Mouse (Mus musculus) forebrain, embryonic 11.5 days (tissue): Measurements from ENCODE around the gene Bhlhe40. TPM values are rescaled to one million over a fixed set of nuclear protein-coding genes. Genes with fewer than 3 reads are reported as not detected.

Experiments used
- ATAC-seq: fragments of 200-750 bp; cut with Nextera tagmentation; replicated peaks from 2 replicates; pipeline ENCODE4 v1.8.0; 2017; ENCODE audit warnings: moderate TSS enrichment; ENCODE audit not compliant: low FRiP score
- DNase-seq: peaks from one replicate; pipeline ENCODE4 v3.0.0-alpha.2; 2017; ENCODE audit warnings: low spot score
- H3K27ac ChIP-seq: fragments of 300-500 bp; sonication (generic); 2 replicates; pipeline ENCODE4 v1.5.1; 2014; ENCODE audit warnings: low read depth, low read length
- H3K27me3 ChIP-seq: fragments of 300-500 bp; sonication (generic); 2 replicates; pipeline ENCODE4 v1.6.1; 2014; ENCODE audit warnings: mild to moderate bottlenecking, low read length, mixed read lengths; ENCODE audit not compliant: control insufficient read depth, insufficient read depth
- H3K36me3 ChIP-seq: fragments of 300-500 bp; sonication (generic); 2 replicates; pipeline ENCODE4 v1.6.1; 2014; ENCODE audit warnings: mild to moderate bottlenecking, low read length, moderate library complexity, mixed read lengths; ENCODE audit not compliant: control insufficient read depth, insufficient read depth
- H3K4me1 ChIP-seq: fragments of 300-500 bp; sonication (generic); replicated peaks from 2 replicates; pipeline ENCODE4 v1.6.1; 2014; ENCODE audit warnings: low read length, mixed read lengths; ENCODE audit not compliant: control insufficient read depth, insufficient read depth
- H3K4me2 ChIP-seq: fragments of 300-500 bp; sonication (generic); 2 replicates; pipeline ENCODE4 v1.6.1; 2014; ENCODE audit warnings: low read depth, mild to moderate bottlenecking, low read length, moderate library complexity, mixed read lengths; ENCODE audit not compliant: severe bottlenecking
- H3K4me3 ChIP-seq: fragments of 300-500 bp; sonication (generic); 2 replicates; pipeline ENCODE4 v1.5.1; 2014; ENCODE audit warnings: low read depth, low read length
- H3K9ac ChIP-seq: fragments of 300-500 bp; sonication (generic); 2 replicates; pipeline ENCODE4 v1.6.1; 2014; ENCODE audit warnings: low read length
- H3K9me3 ChIP-seq: fragments of 300-500 bp; sonication (generic); 2 replicates; pipeline ENCODE4 v1.6.1; 2016; ENCODE audit warnings: low read length, mixed read lengths; ENCODE audit not compliant: control insufficient read depth
- WGBS: fragments of 180-500 bp; shearing (Covaris S2); extraction: QIAGEN DNeasy Blood & Tissue Kit; methylation state at CpG from one replicate; pipeline ENCODE4 v1.1.7; 2014; 5-methylcytosine and 5-hydroxymethylcytosine counted together
- polyA plus RNA-seq: library from polyadenylated mRNA; unstranded; fragments of >200 nt; fragmentation: Nextera tagmentation; extraction: Ambion mirVana; gene quantifications from 2 replicates; pipeline ENCODE4 v1.2.1, GENCODE M21; 2014

Bhlhe40 gene
- polyA plus RNA-seq, 1 experiment from 2014 or later: 6.9 TPM

DNA sequence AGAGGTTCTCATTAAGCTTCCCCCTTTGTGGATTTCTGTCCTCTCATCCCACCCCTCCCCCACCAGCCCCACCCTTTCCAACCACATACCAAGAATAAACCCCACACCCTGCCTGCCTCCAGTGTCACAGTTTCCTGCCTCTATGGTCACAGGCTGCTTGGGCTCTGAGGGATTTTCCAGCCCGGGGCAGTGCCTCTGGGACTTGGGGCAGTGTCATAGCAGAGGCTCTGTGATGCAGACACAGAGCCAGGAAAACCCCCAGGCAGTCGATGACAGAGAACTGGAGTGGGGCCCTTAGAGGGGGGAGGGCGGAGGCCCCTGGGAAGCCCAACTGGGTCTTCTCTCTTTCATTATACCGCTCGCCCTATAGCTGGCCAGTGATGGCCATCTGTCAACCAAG is 27.9 kb downstream of the Bhlhe40 start:
- Histone ChIP-seq H3K27ac (no peak overlapping the region), H3K4me2 (no peak overlapping the region), H3K4me3 (no peak overlapping the region), H3K9me3 (no peaks in the 10 kb centered on the region), H3K9ac (no peak overlapping the region), H3K27me3 (no peaks in the 10 kb centered on the region), H3K36me3 (no peaks in the 10 kb centered on the region), H3K4me1 (no peaks in the 10 kb centered on the region)
- ATAC-seq: 0 out of 2 replicates have a peak, but pooled peaks have one; percentile 21
- DNase-seq: no peak
- 77% methylated on average over 5 of the region's 5 CpGs for WGBS

DNA sequence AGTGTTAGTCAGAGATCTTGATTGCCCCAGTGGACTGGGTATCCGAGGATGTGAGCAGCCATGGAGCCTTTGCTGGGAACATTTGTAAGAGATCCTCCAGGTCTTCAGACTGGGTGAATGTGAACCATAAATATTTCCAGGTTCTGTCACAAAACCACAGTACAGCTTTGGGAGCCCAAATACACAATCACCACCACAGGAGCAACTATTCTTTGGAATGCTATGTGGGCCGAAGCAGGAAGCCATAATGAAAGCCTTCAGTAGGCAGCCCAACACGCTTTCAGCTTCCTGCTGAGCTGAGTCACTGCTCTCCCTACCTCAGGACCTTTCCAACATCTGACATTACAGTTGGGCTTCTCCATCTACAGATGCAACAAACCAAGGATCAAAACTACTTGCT is 32.6 kb downstream of the Bhlhe40 start:
- H3K9ac ChIP-seq: no peak overlapping the region
- H3K9me3 ChIP-seq: no peaks in the 10 kb centered on the region
- H3K27ac ChIP-seq: no peak overlapping the region
- H3K4me1 ChIP-seq: no peaks in the 10 kb centered on the region; the same call in 1 of the 2 replicates
- H3K4me3 ChIP-seq: no peak overlapping the region
- no peak overlapping the region for H3K4me2 ChIP-seq
- no peak for ATAC-seq
- 74% methylated on average over 3 of the region's 3 CpGs for whole genome bisulfite sequencing
- no peak for DNase-seq
- no peaks in the 10 kb centered on the region for H3K27me3 ChIP-seq
- no peaks in the 10 kb centered on the region for H3K36me3 ChIP-seq

DNA sequence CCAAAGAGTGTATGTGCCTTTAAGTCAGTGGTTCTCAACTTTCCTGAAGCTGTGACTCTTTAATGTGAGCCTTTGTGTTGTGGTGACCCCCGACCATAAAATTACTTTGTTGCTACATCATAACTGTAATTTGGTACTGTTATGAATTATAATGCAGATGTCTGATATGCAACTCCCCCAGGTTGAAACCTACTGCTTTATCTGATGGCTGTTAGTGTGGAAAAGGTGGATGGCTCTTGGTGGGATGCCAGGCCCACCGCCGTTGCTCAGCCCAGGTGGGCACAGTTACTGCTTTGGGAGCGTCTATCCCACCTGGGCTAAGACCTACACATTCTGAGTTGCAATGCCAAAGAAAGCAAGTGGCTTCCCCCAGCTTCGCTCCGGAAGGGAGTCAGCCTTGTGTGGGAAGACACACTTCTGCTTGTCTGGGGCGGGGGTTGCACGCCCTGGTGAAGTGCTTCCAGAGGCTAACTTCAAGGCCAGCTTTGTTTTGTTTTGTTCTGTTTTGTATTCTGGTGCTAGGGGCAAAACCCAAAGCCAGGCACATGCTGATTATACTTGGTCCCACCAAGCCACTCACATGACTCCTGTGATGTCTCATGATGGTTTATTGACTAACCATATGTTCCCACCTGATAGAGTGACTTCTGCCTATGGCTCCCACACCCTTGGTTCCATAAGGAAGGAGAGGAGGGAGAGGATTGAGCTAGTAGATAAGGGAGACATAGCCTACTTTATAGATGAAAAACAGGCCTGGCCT is 34.7 kb downstream of the Bhlhe40 start:
- Histone ChIP-seq H3K27ac (no peak overlapping the region), H3K4me1 (peaks cover 2% of the 10 kb centered on the region; the same call in 1 of the 2 replicates), H3K27me3 (no peaks in the 10 kb centered on the region), H3K9me3 (no peaks in the 10 kb centered on the region), H3K9ac (no peak overlapping the region), H3K4me2 (no peak overlapping the region), H3K36me3 (no peaks in the 10 kb centered on the region), H3K4me3 (no peak overlapping the region)
- ATAC-seq: no peak
- no peak for DNase-seq
- 93% methylated on average over 8 of the region's 8 CpGs for WGBS

DNA sequence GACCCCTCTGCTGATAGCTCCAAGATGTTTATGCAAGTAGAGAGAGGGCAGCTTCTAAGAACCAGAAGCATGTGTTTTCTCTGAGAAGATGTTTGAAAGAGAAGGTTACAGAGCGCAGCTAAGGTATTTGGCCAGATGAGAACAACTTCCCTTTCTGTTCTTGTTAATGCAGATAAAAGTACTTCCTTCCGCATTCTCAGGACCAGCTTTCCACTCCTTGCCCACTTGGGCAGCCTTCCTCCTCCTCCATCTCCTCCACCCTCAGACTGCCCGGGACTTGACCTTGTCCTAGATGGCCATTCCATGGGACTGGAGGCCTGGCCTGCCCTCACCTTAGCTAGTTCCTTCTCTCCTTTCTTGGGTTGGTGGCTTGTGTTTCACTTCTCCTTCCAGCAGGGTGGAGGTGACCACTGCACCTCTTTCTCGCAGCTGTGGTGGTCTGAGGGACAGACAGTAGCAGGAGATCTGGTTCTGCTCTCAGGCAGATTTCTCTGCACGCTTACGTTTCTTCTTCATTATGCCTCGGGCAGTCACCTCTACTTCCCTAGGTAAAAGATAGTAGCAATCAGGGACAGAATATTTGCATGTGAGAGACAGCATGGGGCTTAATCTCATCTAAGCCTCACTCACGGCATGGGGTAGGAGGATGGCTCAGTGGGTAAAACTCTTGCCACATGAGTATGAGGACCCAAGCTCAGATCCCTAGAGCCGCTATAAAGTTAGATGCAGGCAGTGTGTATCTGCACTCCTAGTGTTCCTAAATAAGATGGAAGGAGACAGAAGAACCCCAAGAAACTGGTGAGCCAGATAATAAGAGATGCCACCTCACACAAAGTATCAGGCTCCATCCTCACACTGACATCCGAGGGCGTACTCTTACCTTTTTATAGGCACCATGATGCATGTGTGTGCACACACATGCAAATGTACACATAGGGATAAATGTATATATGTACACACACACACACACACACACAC is 35.7 kb downstream of the Bhlhe40 start:
- no peaks in the 10 kb centered on the region for H3K9me3 ChIP-seq

DNA sequence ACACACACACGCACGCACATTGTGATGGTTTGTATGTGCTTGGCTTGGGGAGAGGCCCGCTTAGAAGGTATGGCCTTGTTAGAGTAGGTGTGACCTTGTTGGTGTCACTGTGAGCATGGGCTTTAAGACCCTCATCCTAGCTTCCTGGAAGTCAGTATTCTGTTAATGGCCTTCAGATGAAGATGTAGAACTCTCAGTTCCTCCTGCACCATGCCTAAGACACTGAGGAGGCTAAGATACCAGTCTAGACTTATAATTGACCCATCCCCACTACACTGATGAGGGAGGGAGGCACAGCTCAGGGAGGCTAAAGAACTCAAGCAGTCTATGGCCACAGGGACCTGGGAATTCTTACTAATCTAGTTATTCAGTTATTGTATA is 36.4 kb downstream of the Bhlhe40 start:
- H3K4me3 ChIP-seq: no peak overlapping the region
- no peak overlapping the region for H3K27ac ChIP-seq
- no peaks in the 10 kb centered on the region for H3K27me3 ChIP-seq
- 90% methylated on average over 3 of the region's 3 CpGs for WGBS
- H3K9me3 ChIP-seq: no peaks in the 10 kb centered on the region
- DNase-seq (no peak), ATAC-seq (no peak)
- no peaks in the 10 kb centered on the region for H3K36me3 ChIP-seq
- H3K9ac ChIP-seq: no peak overlapping the region
- peaks cover 5% of the 10 kb centered on the region; the same call in 1 of the 2 replicates for H3K4me1 ChIP-seq
- no peak overlapping the region for H3K4me2 ChIP-seq

More for the DNA sequence above, 35.7 kb downstream of the Bhlhe40 start:
- Histone ChIP-seq H3K4me1 (peaks cover 5% of the 10 kb centered on the region; the same call in 1 of the 2 replicates), H3K9ac (no peak overlapping the region), H3K27ac (no peak overlapping the region), H3K4me3 (no peak overlapping the region), H3K27me3 (no peaks in the 10 kb centered on the region), H3K36me3 (no peaks in the 10 kb centered on the region), H3K4me2 (no peak overlapping the region)
- DNase-seq (no peak), ATAC-seq (no peak)
- 80% methylated on average over 11 of the region's 11 CpGs for WGBS

DNA sequence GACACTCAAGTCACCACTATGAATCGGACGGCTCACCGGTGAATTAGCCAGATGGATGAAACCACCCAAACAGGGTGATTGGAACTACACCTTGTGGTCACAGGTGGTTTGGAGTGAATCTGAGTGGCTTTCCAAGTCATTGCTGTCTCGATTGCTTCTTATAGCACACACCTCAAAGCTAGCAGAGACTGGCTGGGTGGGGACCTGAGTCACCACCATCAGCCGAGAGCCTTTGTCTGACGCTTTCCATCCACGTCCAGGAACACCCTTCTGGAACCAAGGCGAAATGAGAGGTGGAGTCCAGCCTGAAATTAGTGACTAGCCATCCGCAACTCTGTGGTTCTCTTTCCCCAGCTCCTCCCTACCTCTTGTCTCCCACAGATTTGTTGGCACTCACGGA is 36.9 kb downstream of the Bhlhe40 start:
- H3K9ac ChIP-seq: no peak overlapping the region
- WGBS: 89% methylated on average over 10 of the region's 10 CpGs
- H3K36me3 ChIP-seq: no peaks in the 10 kb centered on the region
- DNase-seq: no peak
- H3K27ac ChIP-seq: no peak overlapping the region
- no peaks in the 10 kb centered on the region for H3K9me3 ChIP-seq
- no peak overlapping the region for H3K4me3 ChIP-seq
- H3K27me3 ChIP-seq: no peaks in the 10 kb centered on the region
- no peak overlapping the region for H3K4me2 ChIP-seq
- no peak for ATAC-seq
- peaks cover 5% of the 10 kb centered on the region; the same call in 1 of the 2 replicates for H3K4me1 ChIP-seq

DNA sequence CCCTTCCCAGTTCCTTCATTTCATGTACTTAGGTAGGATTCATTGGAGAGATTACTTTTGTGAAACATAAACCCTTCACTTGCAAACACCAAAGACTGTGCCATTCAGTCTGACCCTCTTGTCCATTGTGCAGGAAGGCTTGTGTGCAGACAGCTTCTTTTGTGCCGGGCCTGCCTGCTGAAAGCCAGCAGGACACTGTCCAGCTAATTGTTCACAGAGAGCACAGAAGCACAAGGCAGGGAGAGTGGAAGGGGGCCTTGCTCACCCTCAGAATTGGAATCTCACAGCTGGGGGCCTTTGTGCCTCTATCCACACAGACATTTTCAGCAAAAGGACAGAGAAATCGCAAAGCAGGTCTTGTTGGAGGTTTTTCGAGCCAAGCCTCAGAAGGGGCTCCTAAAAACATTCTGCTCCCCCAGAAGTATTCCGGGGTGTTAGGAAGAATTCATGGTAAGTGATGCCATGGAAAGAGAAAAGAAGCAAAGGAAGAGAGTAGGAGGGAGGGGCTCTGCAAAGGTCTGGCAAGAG is 38.0 kb downstream of the Bhlhe40 start:
- Histone ChIP-seq H3K27me3 (no peaks in the 10 kb centered on the region), H3K9me3 (no peaks in the 10 kb centered on the region), H3K4me2 (no peak overlapping the region), H3K27ac (no peak overlapping the region), H3K36me3 (no peaks in the 10 kb centered on the region), H3K4me1 (peaks cover 5% of the 10 kb centered on the region; the same call in 1 of the 2 replicates), H3K9ac (no peak overlapping the region), H3K4me3 (no peak overlapping the region)
- ATAC-seq (peak; percentile 70), DNase-seq (no peak)
- WGBS: 12% methylated on average over 4 of the region's 4 CpGs

DNA sequence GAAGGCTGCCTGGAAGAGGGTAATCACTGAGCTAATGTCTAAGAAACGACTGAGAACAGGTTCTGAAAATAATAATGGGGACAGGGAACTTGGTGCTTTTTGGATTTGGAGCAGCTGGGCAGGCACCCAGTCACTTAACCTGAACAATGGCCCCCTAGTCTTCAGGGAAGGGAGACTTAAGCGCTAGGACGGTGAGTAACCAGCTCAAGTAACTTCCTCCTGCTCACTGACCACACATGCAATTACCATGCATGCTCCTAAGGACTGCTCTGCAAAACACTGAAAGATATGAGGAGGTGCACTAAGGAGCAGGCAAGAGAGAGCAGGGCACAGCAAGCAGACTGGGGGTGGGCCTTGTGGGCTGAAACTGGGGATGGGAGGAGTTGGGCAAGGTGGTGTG is 39.2 kb downstream of the Bhlhe40 start:
- Histone ChIP-seq H3K4me3 (no peak overlapping the region), H3K27ac (no peak overlapping the region), H3K9me3 (no peaks in the 10 kb centered on the region), H3K4me1 (peaks cover 5% of the 10 kb centered on the region; the same call in 1 of the 2 replicates), H3K9ac (no peak overlapping the region), H3K4me2 (no peak overlapping the region), H3K36me3 (no peaks in the 10 kb centered on the region), H3K27me3 (no peaks in the 10 kb centered on the region)
- WGBS: 62% methylated on average over 3 of the region's 3 CpGs
- DNase-seq (no peak), ATAC-seq (no peak)
